Mouse (Mus musculus): ENCODE data around the gene Kptn.
A peak's percentile ranks its signal among the peaks of the same experiment; 100 is the strongest.

Gene Kptn

DNA sequence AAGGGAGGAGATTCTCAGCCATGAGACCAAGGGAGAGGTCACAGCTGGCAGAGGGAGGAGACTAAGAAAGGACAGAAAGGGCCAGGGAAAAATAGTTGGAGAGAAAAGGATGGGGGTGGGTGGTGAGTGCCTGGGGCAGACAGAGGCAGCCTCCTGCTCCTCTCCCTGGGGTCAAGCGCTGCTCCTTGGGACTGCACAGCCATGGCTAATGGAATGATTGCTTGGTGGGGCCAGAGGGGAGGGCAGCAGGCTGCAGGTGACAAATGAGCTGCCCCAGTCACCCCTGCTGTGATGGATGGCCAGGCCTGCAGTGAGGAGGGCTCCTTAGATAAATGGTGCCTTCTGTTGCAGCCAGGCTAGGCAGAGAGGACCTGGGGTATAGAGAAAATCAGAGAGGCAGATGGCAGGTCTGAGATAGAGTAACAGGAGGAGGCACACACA lies 52.5 kb downstream of the Kptn start:
- DNase-seq = no peak

DNA sequence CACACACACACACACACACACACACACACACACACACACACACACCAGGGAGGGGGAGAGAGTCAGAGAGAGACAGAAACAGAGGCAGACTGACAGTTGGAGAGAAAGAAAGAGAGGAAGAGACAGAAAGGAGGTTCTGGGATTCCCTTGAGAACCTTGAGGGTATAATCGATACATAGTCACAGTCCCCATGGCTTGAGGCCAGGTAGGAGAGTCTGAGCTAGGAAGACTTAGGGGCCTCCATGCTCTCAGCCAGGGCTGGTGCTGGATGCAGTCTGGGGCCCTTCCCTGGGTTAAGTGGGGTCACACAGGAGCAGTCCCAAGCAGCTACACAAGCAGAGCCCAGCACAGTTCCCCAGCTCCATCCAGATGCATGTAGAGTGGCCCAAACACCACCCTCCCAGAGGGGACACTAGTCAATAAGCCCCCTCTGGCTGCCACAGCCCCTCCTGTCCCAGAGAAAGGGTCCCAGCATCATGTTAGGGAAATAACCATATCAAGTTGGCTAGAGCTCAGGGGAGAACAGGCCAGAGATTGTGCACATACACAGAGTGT lies 53.0 kb downstream of the Kptn start:
- DNase-seq = no peak

DNA sequence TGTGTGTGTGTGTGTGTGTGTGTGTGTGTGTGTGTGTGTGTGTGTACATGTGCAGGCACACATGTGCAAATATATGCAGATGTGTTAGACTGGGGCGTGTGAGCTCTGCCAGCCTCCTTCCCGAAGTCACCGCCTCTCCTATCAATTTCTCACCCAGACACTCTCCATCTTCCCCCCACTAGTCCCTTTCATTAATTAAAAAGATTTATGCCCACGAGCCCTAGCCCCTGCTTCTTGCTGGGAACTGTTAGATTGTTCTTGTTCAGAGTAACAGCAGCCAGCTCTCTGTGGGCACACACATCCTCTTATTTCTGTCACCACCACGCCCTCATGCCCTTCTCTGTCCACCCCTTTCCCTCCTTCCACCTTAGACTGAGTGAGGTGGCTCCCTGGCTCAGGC lies 53.5 kb downstream of the Kptn start:
- no peak for DNase-seq

DNA sequence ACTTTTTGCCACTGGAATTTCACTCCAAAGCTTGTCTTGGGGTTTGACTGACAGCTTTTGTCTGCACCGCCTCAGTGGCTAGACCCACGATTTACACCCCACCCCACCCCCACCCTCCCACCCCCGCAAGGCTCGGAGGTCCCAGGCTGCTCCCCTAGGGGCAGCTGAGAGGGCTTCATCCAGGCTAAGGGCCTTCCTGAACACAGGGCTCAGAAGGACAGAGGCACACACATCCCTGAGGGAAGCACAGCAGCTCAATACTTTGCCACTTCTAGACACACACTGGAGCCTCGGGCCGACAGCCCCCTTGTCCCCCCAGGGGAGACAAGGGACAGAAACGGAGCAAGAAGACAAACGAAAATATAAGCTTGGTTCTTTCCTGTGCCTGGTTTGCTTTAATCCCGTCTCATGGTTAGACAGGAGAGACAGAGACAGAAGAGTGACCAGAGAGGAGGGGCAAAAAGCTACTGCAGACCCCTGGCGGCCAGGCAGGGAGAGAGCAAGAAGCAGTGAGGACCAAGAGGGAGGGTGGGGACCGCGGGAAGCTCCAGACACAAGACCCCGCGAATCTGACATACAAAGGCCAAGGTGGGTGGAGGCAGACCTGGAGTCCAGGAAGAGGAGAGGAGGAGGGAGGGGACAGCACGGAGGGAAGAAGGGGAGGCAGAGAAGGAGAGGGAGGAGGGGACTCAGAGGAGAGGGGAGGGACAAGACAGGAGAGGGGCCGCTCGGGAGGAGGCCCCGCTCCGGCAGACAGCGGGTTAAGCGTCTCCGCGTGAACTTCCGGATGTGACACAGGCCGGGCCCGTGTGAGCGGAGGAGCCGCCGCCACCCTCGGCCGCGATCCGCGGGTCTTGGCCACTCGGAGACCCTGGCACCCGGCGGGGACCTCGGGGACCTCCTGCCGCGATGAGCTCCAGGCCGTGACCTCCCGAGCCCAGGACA lies 55.2 kb downstream of the Kptn start, which contains the start of gene Meis3:
Gene Meis3, plus strand, starts transcription at position 494 of the 945 bp plus-strand sequence.
- DNase-seq = peak; percentile 37 to 44

DNA sequence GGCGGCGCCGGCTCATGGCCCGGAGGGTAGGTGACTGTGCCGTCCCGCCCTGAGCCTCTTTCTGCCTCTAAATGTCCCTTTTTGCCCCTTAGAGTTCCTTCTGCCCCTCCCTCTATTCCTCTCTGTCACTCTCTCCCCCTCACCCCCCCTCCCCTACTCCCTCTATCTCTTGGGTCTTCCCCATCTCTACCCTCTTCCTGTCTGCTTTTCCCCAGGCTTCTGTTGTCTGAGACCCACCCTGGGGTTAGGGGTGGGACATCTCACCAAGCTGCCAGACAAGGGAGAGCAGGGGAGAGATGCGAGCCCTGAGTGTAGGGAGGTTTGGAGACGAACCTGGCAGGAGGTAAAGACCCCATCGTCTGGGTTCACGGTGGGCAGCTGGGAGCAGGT lies 55.8 kb downstream of the Kptn start:
- DNase-seq = no peak

All from thymus, adult 18-20 months (tissue).